Mouse (Mus musculus): ENCODE data around the gene Exosc5. TPM values are rescaled to one million over a fixed set of nuclear protein-coding genes. Genes with fewer than 3 reads are reported as not detected.

Exosc5 gene
- total and polyA plus RNA-seq, 3 experiments: 51.4 to 367 (median 71.6) TPM

DNA sequence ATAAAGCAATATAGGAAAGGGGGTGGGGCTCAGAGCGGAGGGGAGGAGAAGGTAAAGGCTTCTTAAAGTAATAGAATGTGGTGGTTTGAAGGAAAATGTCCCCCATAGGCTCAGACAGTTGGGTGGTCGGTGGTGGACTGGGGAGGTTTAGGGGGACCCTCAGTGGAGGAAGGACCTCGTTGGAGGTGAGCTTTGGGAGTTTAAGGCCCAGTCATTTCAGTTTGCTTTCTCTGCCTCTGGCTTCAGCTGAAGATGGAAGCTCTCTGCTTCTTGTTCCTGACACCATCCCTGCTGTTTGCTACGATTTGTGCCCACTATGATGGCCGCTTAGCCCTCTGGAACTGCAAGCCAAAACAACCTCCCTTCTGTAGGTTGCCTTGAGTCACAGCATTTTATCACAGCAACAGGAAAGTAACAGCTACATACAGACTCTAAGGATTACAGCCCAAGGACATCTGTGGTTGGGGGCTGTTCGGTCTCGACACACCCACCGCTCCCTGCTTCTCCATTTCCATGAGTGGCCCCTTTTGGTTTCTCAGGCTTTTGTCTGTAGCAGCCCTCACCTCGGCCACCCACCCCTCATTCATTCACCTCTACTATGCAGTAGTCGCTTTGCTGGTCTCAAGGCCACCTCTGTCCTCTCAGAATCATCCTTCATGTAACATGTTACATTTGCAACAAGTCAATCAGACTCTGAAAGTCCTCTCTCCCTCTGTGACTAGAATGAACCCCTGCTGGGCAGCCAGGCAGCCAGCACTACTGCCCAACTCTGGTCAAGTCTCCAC is 41.4 kb upstream of the Exosc5 start:
- H3K27me3 ChIP-seq (ENCODE audit: insufficient read depth, low read length): peaks cover 29% of the 10 kb centered on the region
- ATAC-seq (ENCODE audit: extremely low read depth, insufficient number of reproducible peaks, low FRiP score, poor library complexity, severe bottlenecking): no peak
- H3K9me3 ChIP-seq (replicated peaks): no peaks in the 10 kb centered on the region
- no peak for DNase-seq (ENCODE audit: low spot score)
- H3K4me3 ChIP-seq (ENCODE audit: low read depth, low read length): no peak overlapping the region
- TF ChIP-seq POLR2AphosphoS5 (IDR thresholded peaks at IDR 0.05; ENCODE audit: insufficient replicate concordance, low read depth, low read length): no peak
- TF ChIP-seq CTCF (IDR thresholded peaks at IDR 0.05; ENCODE audit: low read depth, low read length): no peak
- TF ChIP-seq GATA1 (IDR thresholded peaks at IDR 0.05; ENCODE audit: borderline replicate concordance, low read length): no peak
- no peak for TF ChIP-seq GATA2 (IDR thresholded peaks at IDR 0.05; ENCODE audit: borderline replicate concordance, low read depth, low read length)
- TF ChIP-seq TAL1 (conservative IDR thresholded peaks at IDR 0.05; ENCODE audit: low read depth, low read length): no peak
- peaks cover 25% of the 10 kb centered on the region for H3K36me3 ChIP-seq (replicated peaks)
- H3K4me1 ChIP-seq (ENCODE audit: insufficient read depth, low read depth, low read length): peaks cover 15% of the 10 kb centered on the region

DNA sequence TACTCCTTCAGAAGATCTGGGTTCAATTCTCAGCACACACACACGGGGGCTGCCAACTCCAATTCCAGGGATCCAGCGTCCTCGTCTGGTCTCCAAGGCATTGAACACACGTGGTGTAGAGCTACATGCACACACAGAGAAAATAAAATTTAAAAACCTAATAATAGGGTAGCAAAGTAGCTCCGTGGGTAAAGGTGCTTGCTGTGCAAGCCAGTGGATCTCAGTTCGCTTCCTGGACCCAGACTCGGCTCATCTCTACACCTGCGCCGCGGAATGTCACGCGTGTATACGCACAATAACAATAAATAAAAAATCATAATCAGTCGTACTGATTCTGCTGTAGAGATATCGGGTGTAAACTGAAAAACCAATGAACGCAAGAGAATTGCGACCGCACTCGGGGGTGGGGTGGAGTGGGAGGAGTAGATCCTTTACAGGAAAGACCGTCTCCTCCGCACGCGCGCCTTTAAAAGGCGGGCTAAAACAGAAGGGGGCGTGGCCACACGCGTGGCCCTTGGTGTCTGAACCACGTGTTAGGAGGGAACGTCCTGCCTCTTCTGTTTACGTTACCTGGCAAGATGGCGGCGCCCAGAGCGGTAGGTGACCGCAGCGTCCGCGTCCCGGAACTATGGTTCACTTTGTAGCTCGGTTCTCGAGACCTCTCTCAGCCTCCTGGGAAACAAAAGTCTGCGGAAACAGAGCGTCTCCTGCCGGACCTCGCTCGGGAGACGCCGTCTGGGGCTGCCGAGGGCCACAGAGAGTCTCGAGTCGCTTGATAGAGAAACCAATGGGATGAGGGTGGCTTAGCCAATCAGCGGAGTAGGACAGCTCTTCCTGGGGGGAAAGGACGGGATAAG is 39.9 kb upstream of the Exosc5 start, which contains the start of gene Dmac2:
Dmac2 (plus strand) TSS at position 550 of the 857 bp plus-strand sequence.
- DNase-seq (ENCODE audit: low spot score) (peak; percentile 90), ATAC-seq (ENCODE audit: extremely low read depth, insufficient number of reproducible peaks, low FRiP score, poor library complexity, severe bottlenecking) (peak; percentile 95)
- Histone ChIP-seq H3K27me3 (ENCODE audit: insufficient read depth, low read length) (peaks cover 24% of the 10 kb centered on the region), H3K4me3 (ENCODE audit: low read depth, low read length) (peak within 1 kb of the TSS; percentile 82), H3K36me3 (replicated peaks) (peaks cover 40% of the 10 kb centered on the region), H3K4me1 (ENCODE audit: insufficient read depth, low read depth, low read length) (peaks cover 17% of the 10 kb centered on the region), H3K9me3 (replicated peaks) (no peaks in the 10 kb centered on the region)
- TF ChIP-seq GATA2 (IDR thresholded peaks at IDR 0.05; ENCODE audit: borderline replicate concordance, low read depth, low read length) (no peak), CTCF (IDR thresholded peaks at IDR 0.05; ENCODE audit: low read depth, low read length) (no peak), TAL1 (conservative IDR thresholded peaks at IDR 0.05; ENCODE audit: low read depth, low read length) (no peak)

- H3K4me3 ChIP-seq (ENCODE audit: low read depth, low read length): peak overlapping the region; percentile 82
- peaks cover 23% of the 10 kb centered on the region for H3K4me1 ChIP-seq (ENCODE audit: insufficient read depth, low read depth, low read length)
- ATAC-seq (ENCODE audit: extremely low read depth, insufficient number of reproducible peaks, low FRiP score, poor library complexity, severe bottlenecking) (no peak), DNase-seq (ENCODE audit: low spot score) (no peak)
- TF ChIP-seq GATA2 (IDR thresholded peaks at IDR 0.05; ENCODE audit: borderline replicate concordance, low read depth, low read length) (no peak), TAL1 (conservative IDR thresholded peaks at IDR 0.05; ENCODE audit: low read depth, low read length) (no peak), GATA1 (IDR thresholded peaks at IDR 0.05; ENCODE audit: borderline replicate concordance, low read length) (no peak), CTCF (IDR thresholded peaks at IDR 0.05; ENCODE audit: low read depth, low read length) (no peak), POLR2AphosphoS5 (IDR thresholded peaks at IDR 0.05; ENCODE audit: insufficient replicate concordance, low read depth, low read length) (no peak)
- H3K36me3 ChIP-seq (replicated peaks): peaks cover 46% of the 10 kb centered on the region
- peaks cover 23% of the 10 kb centered on the region for H3K27me3 ChIP-seq (ENCODE audit: insufficient read depth, low read length)
- H3K9me3 ChIP-seq (replicated peaks): no peaks in the 10 kb centered on the region
Observed at GRCm38 (mm10) chr7:25619722-25619991, 39.3 kb upstream of the Exosc5 start.

DNA sequence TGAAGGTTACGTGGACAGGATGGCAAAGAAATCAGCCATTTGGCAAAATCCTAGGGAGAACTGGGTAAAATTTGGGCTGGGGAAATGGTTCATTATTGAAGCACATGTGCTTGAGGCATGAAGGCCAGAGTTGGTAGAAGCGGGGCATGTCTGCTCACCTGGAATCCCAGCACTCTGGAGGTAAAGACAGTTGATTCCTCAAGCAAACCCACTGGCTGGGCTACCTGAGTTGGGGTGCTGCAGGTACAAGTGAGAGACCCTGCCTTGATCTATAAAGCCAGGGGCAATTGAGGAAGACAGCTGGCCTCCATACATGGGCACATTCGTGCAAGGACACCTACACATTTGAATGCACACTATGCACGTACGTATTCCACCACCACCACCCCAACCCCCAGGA is 38.9 kb upstream of the Exosc5 start:
- Histone ChIP-seq H3K27me3 (ENCODE audit: insufficient read depth, low read length) (peaks cover 19% of the 10 kb centered on the region), H3K4me3 (ENCODE audit: low read depth, low read length) (peak overlapping the region; percentile 82), H3K36me3 (replicated peaks) (peaks cover 50% of the 10 kb centered on the region), H3K9me3 (replicated peaks) (no peaks in the 10 kb centered on the region), H3K4me1 (ENCODE audit: insufficient read depth, low read depth, low read length) (peaks cover 26% of the 10 kb centered on the region)
- ATAC-seq (ENCODE audit: extremely low read depth, insufficient number of reproducible peaks, low FRiP score, poor library complexity, severe bottlenecking) (no peak), DNase-seq (ENCODE audit: low spot score) (no peak)
- TF ChIP-seq GATA2 (IDR thresholded peaks at IDR 0.05; ENCODE audit: borderline replicate concordance, low read depth, low read length) (no peak), CTCF (IDR thresholded peaks at IDR 0.05; ENCODE audit: low read depth, low read length) (no peak), GATA1 (IDR thresholded peaks at IDR 0.05; ENCODE audit: borderline replicate concordance, low read length) (no peak), TAL1 (conservative IDR thresholded peaks at IDR 0.05; ENCODE audit: low read depth, low read length) (no peak), POLR2AphosphoS5 (IDR thresholded peaks at IDR 0.05; ENCODE audit: insufficient replicate concordance, low read depth, low read length) (no peak)

GRCm38 (mm10) chr7:25620751-25621150 is 38.2 kb upstream of the Exosc5 start:
- Histone ChIP-seq H3K9me3 (replicated peaks) (no peaks in the 10 kb centered on the region), H3K27me3 (ENCODE audit: insufficient read depth, low read length) (peaks cover 12% of the 10 kb centered on the region), H3K4me3 (ENCODE audit: low read depth, low read length) (no peak overlapping the region), H3K4me1 (ENCODE audit: insufficient read depth, low read depth, low read length) (peaks cover 29% of the 10 kb centered on the region), H3K36me3 (replicated peaks) (peaks cover 57% of the 10 kb centered on the region)
- TF ChIP-seq GATA1 (IDR thresholded peaks at IDR 0.05; ENCODE audit: borderline replicate concordance, low read length) (no peak), GATA2 (IDR thresholded peaks at IDR 0.05; ENCODE audit: borderline replicate concordance, low read depth, low read length) (no peak), CTCF (IDR thresholded peaks at IDR 0.05; ENCODE audit: low read depth, low read length) (no peak), TAL1 (conservative IDR thresholded peaks at IDR 0.05; ENCODE audit: low read depth, low read length) (no peak)
- ATAC-seq (ENCODE audit: extremely low read depth, insufficient number of reproducible peaks, low FRiP score, poor library complexity, severe bottlenecking) (no peak), DNase-seq (ENCODE audit: low spot score) (no peak)

- TF ChIP-seq POLR2AphosphoS5 (IDR thresholded peaks at IDR 0.05; ENCODE audit: insufficient replicate concordance, low read depth, low read length) (no peak), GATA2 (IDR thresholded peaks at IDR 0.05; ENCODE audit: borderline replicate concordance, low read depth, low read length) (no peak), GATA1 (IDR thresholded peaks at IDR 0.05; ENCODE audit: borderline replicate concordance, low read length) (no peak), CTCF (IDR thresholded peaks at IDR 0.05; ENCODE audit: low read depth, low read length) (no peak), TAL1 (conservative IDR thresholded peaks at IDR 0.05; ENCODE audit: low read depth, low read length) (no peak)
- DNase-seq (ENCODE audit: low spot score) (no peak), ATAC-seq (ENCODE audit: extremely low read depth, insufficient number of reproducible peaks, low FRiP score, poor library complexity, severe bottlenecking) (no peak)
- H3K27me3 ChIP-seq (ENCODE audit: insufficient read depth, low read length): no peaks in the 10 kb centered on the region
- no peak overlapping the region for H3K4me3 ChIP-seq (ENCODE audit: low read depth, low read length)
- H3K36me3 ChIP-seq (replicated peaks): peaks cover 67% of the 10 kb centered on the region
- H3K9me3 ChIP-seq (replicated peaks): no peaks in the 10 kb centered on the region
- H3K4me1 ChIP-seq (ENCODE audit: insufficient read depth, low read depth, low read length): peaks cover 51% of the 10 kb centered on the region
Observed at GRCm38 (mm10) chr7:25623857-25624370, 35.0 kb upstream of the Exosc5 start.

Measured in G1E (cell line).